Mouse (Mus musculus): ENCODE data around the gene Arhgap22.

DNA sequence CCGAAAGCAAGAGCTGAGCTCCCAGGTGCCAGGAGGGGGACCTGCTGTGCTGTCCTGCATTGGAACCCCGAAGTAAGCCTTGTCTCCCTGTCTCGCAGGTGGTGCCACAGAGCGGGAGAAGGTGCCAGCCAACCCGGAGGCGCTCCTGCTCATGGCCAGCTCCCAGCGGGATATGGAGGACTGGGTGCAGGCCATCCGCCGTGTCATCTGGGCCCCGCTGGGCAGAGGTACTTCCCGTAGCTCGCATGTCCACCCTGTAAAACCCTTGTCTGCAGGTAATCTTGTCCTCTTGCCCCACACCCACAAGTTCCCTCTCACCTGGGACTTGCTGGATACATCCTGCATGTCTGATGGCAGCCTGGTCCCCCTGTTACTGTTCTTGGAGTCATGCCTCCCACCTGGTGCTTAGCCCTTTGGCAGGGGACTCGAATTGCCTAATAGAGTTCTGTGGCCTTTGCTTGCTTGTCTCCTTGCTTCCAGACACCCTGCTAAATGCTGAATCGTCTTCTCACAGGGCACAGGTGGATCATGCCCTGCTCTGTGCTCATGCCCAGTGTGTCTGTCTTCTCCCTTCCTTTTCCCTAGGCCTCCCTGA lies 129.4 kb downstream of the Arhgap22 start:
- TF ChIP-seq CTCF (IDR thresholded peaks at IDR 0.05) (no peak), POLR2A (IDR thresholded peaks at IDR 0.05; ENCODE audit: insufficient read depth, low read depth, low read length) (no peak)

Measured in heart, adult 2 months (tissue).